Mouse (Mus musculus): ENCODE measurements at regions not wholly inside any gene's neighbourhood (a gene's known extent, or its start where the extent isn't known, plus 50 kb on each side); places are given as distances from the start of the nearest gene placed in this dataset.
A peak's percentile ranks its signal among the peaks of the same experiment; 100 is the strongest.

GRCm38 (mm10) chr6:95217431-95217830, 100.4 kb downstream of the Kbtbd8 start:
- no peaks in the 10 kb centered on the region for H3K27me3 ChIP-seq (ENCODE audit: control insufficient read depth, insufficient read depth, low read depth, low read length)
- no peak overlapping the region for H3K4me2 ChIP-seq (ENCODE audit: low read length)
- no peak overlapping the region for H3K4me3 ChIP-seq (ENCODE audit: low read depth, low read length)
- WGBS, result 34% methylated on average over 6 of the region's 6 CpGs
- no peaks in the 10 kb centered on the region for H3K9me3 ChIP-seq (replicated peaks; ENCODE audit: control insufficient read depth, low read length, poor library complexity, severe bottlenecking)
- no peak overlapping the region for H3K27ac ChIP-seq (ENCODE audit: low read length)
- ATAC-seq, result no peak
- H3K4me1 ChIP-seq (ENCODE audit: control insufficient read depth, insufficient read depth, low read length), result no peaks in the 10 kb centered on the region
- no peaks in the 10 kb centered on the region for H3K36me3 ChIP-seq (ENCODE audit: control insufficient read depth, insufficient read depth, low read length)
- no peak overlapping the region for H3K9ac ChIP-seq (ENCODE audit: low read depth, low read length)

GRCm38 (mm10) chr6:95218830-95219229, 101.8 kb downstream of the Kbtbd8 start:
- Histone ChIP-seq H3K9me3 (replicated peaks; ENCODE audit: control insufficient read depth, low read length, poor library complexity, severe bottlenecking) (no peaks in the 10 kb centered on the region), H3K27me3 (ENCODE audit: control insufficient read depth, insufficient read depth, low read depth, low read length) (no peaks in the 10 kb centered on the region), H3K4me2 (ENCODE audit: low read length) (no peak overlapping the region), H3K4me3 (ENCODE audit: low read depth, low read length) (no peak overlapping the region), H3K9ac (ENCODE audit: low read depth, low read length) (no peak overlapping the region), H3K36me3 (ENCODE audit: control insufficient read depth, insufficient read depth, low read length) (no peaks in the 10 kb centered on the region), H3K4me1 (ENCODE audit: control insufficient read depth, insufficient read depth, low read length) (no peaks in the 10 kb centered on the region), H3K27ac (ENCODE audit: low read length) (no peak overlapping the region)
- no peak for ATAC-seq
- WGBS, result 71% methylated on average over 3 of the region's 3 CpGs

GRCm38 (mm10) chr6:95223537-95223936, 98.4 kb upstream of the Gm10234 start:
- H3K9ac ChIP-seq (ENCODE audit: low read depth, low read length), result no peak overlapping the region
- no peaks in the 10 kb centered on the region for H3K27me3 ChIP-seq (ENCODE audit: control insufficient read depth, insufficient read depth, low read depth, low read length)
- H3K4me3 ChIP-seq (ENCODE audit: low read depth, low read length), result no peak overlapping the region
- no peak overlapping the region for H3K27ac ChIP-seq (ENCODE audit: low read length)
- H3K36me3 ChIP-seq (ENCODE audit: control insufficient read depth, insufficient read depth, low read length), result no peaks in the 10 kb centered on the region
- H3K4me2 ChIP-seq (ENCODE audit: low read length), result no peak overlapping the region
- H3K4me1 ChIP-seq (ENCODE audit: control insufficient read depth, insufficient read depth, low read length), result no peaks in the 10 kb centered on the region
- ATAC-seq, result peak; percentile 75
- WGBS, result 27% methylated on average over 7 of the region's 7 CpGs
- no peaks in the 10 kb centered on the region for H3K9me3 ChIP-seq (replicated peaks; ENCODE audit: control insufficient read depth, low read length, poor library complexity, severe bottlenecking)

GRCm38 (mm10) chr6:95229885-95230284, 92.0 kb upstream of the Gm10234 start:
- Histone ChIP-seq H3K4me1 (ENCODE audit: control insufficient read depth, insufficient read depth, low read length) (0 out of 2 replicates have a peak, but pooled peaks cover 3% of the 10 kb centered on the region), H3K4me2 (ENCODE audit: low read length) (no peak overlapping the region), H3K4me3 (ENCODE audit: low read depth, low read length) (no peak overlapping the region), H3K9ac (ENCODE audit: low read depth, low read length) (no peak overlapping the region), H3K27ac (ENCODE audit: low read length) (no peak overlapping the region), H3K27me3 (ENCODE audit: control insufficient read depth, insufficient read depth, low read depth, low read length) (no peaks in the 10 kb centered on the region), H3K36me3 (ENCODE audit: control insufficient read depth, insufficient read depth, low read length) (no peaks in the 10 kb centered on the region), H3K9me3 (replicated peaks; ENCODE audit: control insufficient read depth, low read length, poor library complexity, severe bottlenecking) (no peaks in the 10 kb centered on the region)
- 63% methylated on average over 8 of the region's 8 CpGs for WGBS
- no peak for ATAC-seq

GRCm38 (mm10) chr6:95234712-95235111, 87.2 kb upstream of the Gm10234 start:
- ATAC-seq, result no peak
- 0 out of 2 replicates have a peak, but pooled peaks cover 3% of the 10 kb centered on the region for H3K4me1 ChIP-seq (ENCODE audit: control insufficient read depth, insufficient read depth, low read length)
- no peak overlapping the region; the same call in 1 of the 2 replicates for H3K4me2 ChIP-seq (ENCODE audit: low read length)
- no peak overlapping the region for H3K27ac ChIP-seq (ENCODE audit: low read length)
- no peaks in the 10 kb centered on the region for H3K27me3 ChIP-seq (ENCODE audit: control insufficient read depth, insufficient read depth, low read depth, low read length)
- H3K4me3 ChIP-seq (ENCODE audit: low read depth, low read length), result no peak overlapping the region
- no peaks in the 10 kb centered on the region for H3K9me3 ChIP-seq (replicated peaks; ENCODE audit: control insufficient read depth, low read length, poor library complexity, severe bottlenecking)
- 72% methylated on average over 13 of the region's 13 CpGs for WGBS
- no peak overlapping the region for H3K9ac ChIP-seq (ENCODE audit: low read depth, low read length)
- no peaks in the 10 kb centered on the region for H3K36me3 ChIP-seq (ENCODE audit: control insufficient read depth, insufficient read depth, low read length)

GRCm38 (mm10) chr6:95243657-95244056, 78.3 kb upstream of the Gm10234 start:
- Histone ChIP-seq H3K4me3 (ENCODE audit: low read depth, low read length) (no peak overlapping the region), H3K4me1 (ENCODE audit: control insufficient read depth, insufficient read depth, low read length) (no peaks in the 10 kb centered on the region), H3K27me3 (ENCODE audit: control insufficient read depth, insufficient read depth, low read depth, low read length) (no peaks in the 10 kb centered on the region), H3K27ac (ENCODE audit: low read length) (no peak overlapping the region), H3K4me2 (ENCODE audit: low read length) (no peak overlapping the region), H3K36me3 (ENCODE audit: control insufficient read depth, insufficient read depth, low read length) (no peaks in the 10 kb centered on the region), H3K9me3 (replicated peaks; ENCODE audit: control insufficient read depth, low read length, poor library complexity, severe bottlenecking) (no peaks in the 10 kb centered on the region), H3K9ac (ENCODE audit: low read depth, low read length) (no peak overlapping the region)
- WGBS, result 78% methylated on average over 5 of the region's 5 CpGs
- no peak for ATAC-seq

GRCm38 (mm10) chr6:95244911-95245310, 77.0 kb upstream of the Gm10234 start:
- no peaks in the 10 kb centered on the region for H3K4me1 ChIP-seq (ENCODE audit: control insufficient read depth, insufficient read depth, low read length)
- H3K9me3 ChIP-seq (replicated peaks; ENCODE audit: control insufficient read depth, low read length, poor library complexity, severe bottlenecking), result no peaks in the 10 kb centered on the region
- no peaks in the 10 kb centered on the region for H3K27me3 ChIP-seq (ENCODE audit: control insufficient read depth, insufficient read depth, low read depth, low read length)
- H3K27ac ChIP-seq (ENCODE audit: low read length), result no peak overlapping the region
- H3K4me2 ChIP-seq (ENCODE audit: low read length), result no peak overlapping the region
- no peak for ATAC-seq
- 91% methylated on average over 7 of the region's 7 CpGs for WGBS
- no peaks in the 10 kb centered on the region for H3K36me3 ChIP-seq (ENCODE audit: control insufficient read depth, insufficient read depth, low read length)
- H3K4me3 ChIP-seq (ENCODE audit: low read depth, low read length), result no peak overlapping the region
- H3K9ac ChIP-seq (ENCODE audit: low read depth, low read length), result no peak overlapping the region

- Histone ChIP-seq H3K27me3 (ENCODE audit: control insufficient read depth, insufficient read depth, low read depth, low read length) (no peaks in the 10 kb centered on the region), H3K36me3 (ENCODE audit: control insufficient read depth, insufficient read depth, low read length) (no peaks in the 10 kb centered on the region), H3K4me2 (ENCODE audit: low read length) (no peak overlapping the region), H3K4me1 (ENCODE audit: control insufficient read depth, insufficient read depth, low read length) (no peaks in the 10 kb centered on the region), H3K27ac (ENCODE audit: low read length) (no peak overlapping the region), H3K4me3 (ENCODE audit: low read depth, low read length) (no peak overlapping the region), H3K9ac (ENCODE audit: low read depth, low read length) (no peak overlapping the region), H3K9me3 (replicated peaks; ENCODE audit: control insufficient read depth, low read length, poor library complexity, severe bottlenecking) (no peaks in the 10 kb centered on the region; the same call in 1 of the 2 replicates)
- ATAC-seq, result no peak
- 16% methylated on average over 5 of the region's 5 CpGs for WGBS
Observed at GRCm38 (mm10) chr6:95256303-95256702, 65.6 kb upstream of the Gm10234 start.

- no peak overlapping the region for H3K27ac ChIP-seq (ENCODE audit: low read length)
- no peak for ATAC-seq
- no peak overlapping the region for H3K9ac ChIP-seq (ENCODE audit: low read depth, low read length)
- H3K4me1 ChIP-seq (ENCODE audit: control insufficient read depth, insufficient read depth, low read length), result no peaks in the 10 kb centered on the region
- H3K27me3 ChIP-seq (ENCODE audit: control insufficient read depth, insufficient read depth, low read depth, low read length), result no peaks in the 10 kb centered on the region
- no peaks in the 10 kb centered on the region for H3K9me3 ChIP-seq (replicated peaks; ENCODE audit: control insufficient read depth, low read length, poor library complexity, severe bottlenecking)
- no peak overlapping the region for H3K4me3 ChIP-seq (ENCODE audit: low read depth, low read length)
- H3K36me3 ChIP-seq (ENCODE audit: control insufficient read depth, insufficient read depth, low read length), result no peaks in the 10 kb centered on the region
- no peak overlapping the region for H3K4me2 ChIP-seq (ENCODE audit: low read length)
- WGBS, result 59% methylated on average over 1 of the region's 1 CpGs
Observed at GRCm38 (mm10) chr6:95261001-95261400, 60.9 kb upstream of the Gm10234 start.
